Mouse (Mus musculus) liver, embryonic 13.5 days (tissue): ENCODE data around the gene Ptcd3. TPM values are rescaled to one million over a fixed set of nuclear protein-coding genes. Genes with fewer than 3 reads are reported as not detected.
A peak's percentile ranks its signal among the peaks of the same experiment; 100 is the strongest.
"Not testable (repeated sequence)": the region's sequence is repeated elsewhere in the genome, so short reads cannot be mapped to it uniquely, and the experiment has no call there.

Experiments used
- ATAC-seq: fragments of 200-750 bp; cut with Nextera tagmentation; 2 replicates; pipeline ENCODE4 v1.8.0; 2017; ENCODE audit warnings: low read depth, mild to moderate bottlenecking, moderate number of reproducible peaks, moderate library complexity
- DNase-seq: peaks from one replicate; pipeline ENCODE4 v3.0.0; 2022
- H3K27ac ChIP-seq: fragments of 300-500 bp; sonication (generic); 2 replicates; pipeline ENCODE4 v1.5.1; 2015; ENCODE audit warnings: moderate library complexity, mild to moderate bottlenecking, inconsistent platforms
- H3K27me3 ChIP-seq: fragments of 300-500 bp; sonication (generic); 2 replicates; pipeline ENCODE4 v1.6.1; 2015; ENCODE audit warnings: mild to moderate bottlenecking, inconsistent platforms
- H3K36me3 ChIP-seq: fragments of 300-500 bp; sonication (generic); 2 replicates; pipeline ENCODE4 v1.6.1; 2015; ENCODE audit warnings: mild to moderate bottlenecking, inconsistent platforms
- H3K4me1 ChIP-seq: fragments of 300-500 bp; sonication (generic); replicated peaks from 2 replicates; pipeline ENCODE4 v1.6.1; 2015; ENCODE audit warnings: inconsistent platforms
- H3K4me2 ChIP-seq: fragments of 300-500 bp; sonication (generic); 2 replicates; pipeline ENCODE4 v1.6.1; 2015; ENCODE audit warnings: inconsistent platforms, mild to moderate bottlenecking, moderate library complexity
- H3K4me3 ChIP-seq: fragments of 300-500 bp; sonication (generic); replicated peaks from 2 replicates; pipeline ENCODE4 v1.5.1; 2015; ENCODE audit warnings: mild to moderate bottlenecking, inconsistent platforms
- H3K9ac ChIP-seq: fragments of 300-500 bp; sonication (generic); 2 replicates; pipeline ENCODE4 v1.6.1; 2015; ENCODE audit warnings: mild to moderate bottlenecking, inconsistent platforms
- H3K9me3 ChIP-seq: fragments of 300-500 bp; sonication (generic); replicated peaks from 2 replicates; pipeline ENCODE4 v1.6.1; 2016; ENCODE audit warnings: inconsistent platforms
- WGBS: fragments of 180-500 bp; shearing (Covaris S2); methylation state at CpG from one replicate; pipeline ENCODE4 v1.1.7; 2015; ENCODE audit not compliant: insufficient replicate concordance; 5-methylcytosine and 5-hydroxymethylcytosine counted together
- polyA plus RNA-seq: library from polyadenylated mRNA; unstranded; fragments of >200 nt; fragmentation: Nextera tagmentation; extraction: Ambion mirVana; gene quantifications from 2 replicates; pipeline ENCODE4 v1.2.1, GENCODE M21; 2015

The Ptcd3 gene
- polyA plus RNA-seq, 1 experiment from 2014 or later, result 75.4 TPM

GRCm38 (mm10) chr6:71930053-71930452, 21.5 kb upstream of the Ptcd3 start:
- ATAC-seq, result 0 out of 2 replicates have a peak, but pooled peaks have one; percentile 34
- DNase-seq, result no peak
- H3K9me3 ChIP-seq, result no peaks in the 10 kb centered on the region
- no peak overlapping the region for H3K9ac ChIP-seq
- H3K4me1 ChIP-seq, result no peaks in the 10 kb centered on the region
- no peak overlapping the region for H3K27ac ChIP-seq
- H3K4me3 ChIP-seq, result no peak overlapping the region
- WGBS, result 72% methylated on average over 10 of the region's 10 CpGs
- no peak overlapping the region for H3K4me2 ChIP-seq
- H3K36me3 ChIP-seq, result peaks cover 87% of the 10 kb centered on the region
- H3K27me3 ChIP-seq, result no peaks in the 10 kb centered on the region

DNA sequence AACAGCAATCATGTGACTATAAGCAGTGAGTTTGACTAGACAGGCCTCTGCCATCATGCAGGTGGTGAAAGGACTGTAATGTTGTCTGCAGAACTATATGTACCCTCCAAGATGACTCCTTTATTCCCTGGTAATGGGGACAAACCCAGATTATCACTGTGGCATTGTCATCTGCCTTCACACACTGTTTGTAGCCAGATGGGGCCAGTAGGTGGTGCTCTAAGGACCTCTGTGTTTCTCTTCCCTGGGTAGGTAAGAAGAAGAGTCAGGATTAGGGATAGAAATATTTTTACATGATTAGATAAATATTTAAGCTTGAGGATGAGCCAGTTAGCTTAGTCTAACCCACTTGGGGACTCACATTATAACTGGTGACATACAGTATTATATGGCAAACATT, 19.4 kb upstream of the Ptcd3 start:
- no peak; the same call in 1 of the 2 replicates for ATAC-seq
- H3K27ac ChIP-seq, result no peak overlapping the region
- no peaks in the 10 kb centered on the region for H3K4me1 ChIP-seq
- no peak overlapping the region for H3K4me3 ChIP-seq
- no peaks in the 10 kb centered on the region for H3K9me3 ChIP-seq
- H3K4me2 ChIP-seq, result no peak overlapping the region
- H3K9ac ChIP-seq, result no peak overlapping the region
- peaks cover 88% of the 10 kb centered on the region for H3K36me3 ChIP-seq
- DNase-seq, result no peak
- no peaks in the 10 kb centered on the region for H3K27me3 ChIP-seq

GRCm38 (mm10) chr6:71925233-71925632, 16.7 kb upstream of the Ptcd3 start:
- not testable (repeated sequence) for H3K4me3 ChIP-seq, H3K4me2 ChIP-seq, ATAC-seq, H3K9ac ChIP-seq, H3K27ac ChIP-seq, DNase-seq, H3K27me3 ChIP-seq, H3K9me3 ChIP-seq, H3K4me1 ChIP-seq
- 63% methylated on average over 5 of the region's 5 CpGs for WGBS
- H3K36me3 ChIP-seq, result peaks cover 87% of the 10 kb centered on the region

DNA sequence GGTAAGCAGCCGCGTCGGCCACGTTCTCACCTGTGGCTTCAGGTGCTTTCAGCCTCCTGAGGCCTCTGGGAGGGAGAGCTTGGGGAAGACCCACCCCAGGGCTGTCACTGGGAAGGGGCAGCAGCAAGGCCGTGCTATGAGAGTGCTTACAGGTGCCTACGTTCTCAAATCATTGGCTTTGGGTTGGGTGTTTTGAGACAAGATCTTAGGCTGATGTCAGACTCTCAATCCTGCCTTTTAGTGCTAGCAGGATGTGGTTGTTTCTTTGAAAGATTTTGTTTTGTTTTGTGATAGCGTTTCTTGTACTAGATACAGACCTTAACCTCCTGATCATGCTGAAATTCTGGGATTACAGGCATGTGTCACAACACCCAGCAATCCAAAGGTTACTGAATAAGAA, 12.2 kb upstream of the Ptcd3 start:
- Histone ChIP-seq H3K4me2 (no peak overlapping the region), H3K27ac (no peak overlapping the region), H3K27me3 (no peaks in the 10 kb centered on the region), H3K9me3 (no peaks in the 10 kb centered on the region), H3K4me3 (no peak overlapping the region), H3K4me1 (no peaks in the 10 kb centered on the region), H3K9ac (no peak overlapping the region), H3K36me3 (peaks cover 95% of the 10 kb centered on the region)
- DNase-seq (no peak), ATAC-seq (no peak)
- WGBS, result 88% methylated on average over 7 of the region's 7 CpGs

DNA sequence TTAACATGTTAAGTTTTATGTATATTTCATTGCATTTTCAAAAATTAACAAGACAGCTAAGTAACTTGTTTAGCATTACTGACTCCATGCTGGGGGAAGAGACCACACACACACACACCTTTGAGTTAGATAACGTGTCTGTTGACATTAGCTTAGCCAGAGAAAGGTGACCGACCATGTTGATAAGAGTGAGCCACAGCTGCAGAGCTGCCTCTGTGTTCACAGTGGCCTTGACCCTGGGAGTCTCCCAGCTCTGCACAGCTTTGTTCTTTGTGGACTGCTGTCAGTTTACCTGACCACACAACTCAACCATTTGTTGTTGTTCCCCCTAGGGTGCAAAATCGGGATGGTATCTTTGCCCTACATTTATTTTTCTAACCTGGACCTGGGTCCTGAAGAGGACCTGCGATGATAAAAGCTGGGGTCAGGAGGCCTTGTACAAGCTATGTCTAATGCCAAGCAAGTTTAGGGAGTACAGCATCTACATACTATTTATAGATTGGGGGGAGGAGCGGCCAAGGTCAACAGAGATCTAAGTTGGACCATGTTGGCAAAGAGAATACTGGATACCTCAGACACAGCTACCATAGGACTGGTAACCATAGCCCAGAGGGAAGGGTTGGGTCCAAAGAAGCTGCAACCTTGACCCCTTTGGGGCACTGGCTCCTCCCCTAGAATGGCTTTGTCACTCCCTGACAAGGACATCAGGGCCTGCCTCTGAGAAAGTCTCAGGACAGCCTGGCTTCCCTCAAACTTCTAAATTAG, 3.3 kb upstream of the Ptcd3 start:
- no peak overlapping the region for H3K4me3 ChIP-seq
- no peaks in the 10 kb centered on the region for H3K9me3 ChIP-seq
- 44% methylated on average over 5 of the region's 5 CpGs for WGBS
- ATAC-seq, result peak; percentile 67
- peak overlapping the region; percentile 20; the same call in 1 of the 2 replicates for H3K4me2 ChIP-seq
- no peak for DNase-seq
- peaks cover 35% of the 10 kb centered on the region for H3K36me3 ChIP-seq
- peaks cover 43% of the 10 kb centered on the region for H3K4me1 ChIP-seq
- H3K27ac ChIP-seq, result peak overlapping the region; percentile 56
- H3K27me3 ChIP-seq, result no peaks in the 10 kb centered on the region
- no peak overlapping the region for H3K9ac ChIP-seq

DNA sequence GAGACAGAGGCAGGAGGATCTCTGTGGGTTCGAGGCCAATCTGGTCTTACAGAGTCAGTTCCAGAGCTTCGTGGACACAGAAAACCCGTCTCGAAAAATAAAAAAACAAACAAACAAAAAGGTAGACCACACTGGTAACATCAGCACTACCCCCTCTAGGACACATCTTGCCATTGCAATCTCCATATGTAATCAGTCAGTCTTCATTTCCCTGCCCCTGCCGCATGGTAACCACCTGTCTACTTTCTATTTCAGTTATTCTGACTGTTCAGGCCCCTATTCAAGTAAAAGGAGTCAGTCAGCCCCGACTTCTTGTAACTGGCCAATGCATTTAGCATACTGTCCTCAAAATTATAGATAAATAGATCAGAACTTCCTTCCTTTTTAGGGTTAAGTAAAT, 1.3 kb upstream of the Ptcd3 start:
- DNase-seq (no peak), ATAC-seq (no peak)
- Histone ChIP-seq H3K27me3 (no peaks in the 10 kb centered on the region), H3K9me3 (no peaks in the 10 kb centered on the region), H3K4me2 (peak overlapping the region; percentile 77), H3K27ac (peak overlapping the region; percentile 19; the same call in 1 of the 2 replicates), H3K9ac (peak overlapping the region; percentile 79), H3K4me1 (peaks cover 56% of the 10 kb centered on the region), H3K36me3 (peaks cover 35% of the 10 kb centered on the region), H3K4me3 (peak overlapping the region; percentile 83)
- 37% methylated on average over 6 of the region's 6 CpGs for WGBS

- Histone ChIP-seq H3K9ac (peak overlapping the region; percentile 79), H3K4me2 (peak overlapping the region; percentile 77), H3K36me3 (peaks cover 37% of the 10 kb centered on the region), H3K27me3 (no peaks in the 10 kb centered on the region), H3K4me3 (peak overlapping the region; percentile 83), H3K27ac (peak overlapping the region; percentile 19), H3K4me1 (peaks cover 56% of the 10 kb centered on the region), H3K9me3 (no peaks in the 10 kb centered on the region)
- ATAC-seq, result peak; percentile 6; the same call in 1 of the 2 replicates
- DNase-seq, result no peak
- WGBS, result 13% methylated on average over 10 of the region's 10 CpGs
Measured at GRCm38 (mm10) chr6:71909384-71909783, 834 bp upstream of the Ptcd3 start.

DNA sequence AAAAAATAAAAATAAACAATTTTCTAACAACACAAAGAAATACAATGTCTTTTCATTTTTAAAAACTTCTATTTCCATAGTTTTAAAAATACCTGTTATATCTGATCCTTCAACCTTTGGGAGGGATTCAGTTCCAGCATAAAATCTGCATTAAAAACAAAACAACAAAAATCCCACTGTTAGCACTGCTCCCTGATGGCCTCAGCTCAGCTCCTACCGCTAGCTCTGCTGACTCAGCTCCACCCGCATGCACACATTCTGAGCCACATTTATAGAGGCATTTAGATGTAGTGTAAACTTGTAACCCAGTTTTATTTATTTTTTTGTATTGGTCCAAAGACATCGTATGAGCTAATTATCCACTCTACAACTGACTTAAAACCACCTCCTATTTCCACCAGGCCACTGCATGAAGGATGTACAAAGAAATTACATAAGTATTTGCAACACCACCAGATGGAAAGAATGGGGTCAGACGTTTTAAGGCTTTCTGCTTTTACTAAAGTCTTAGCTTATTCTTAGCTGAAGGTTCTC, 781 bp downstream of the Ptcd3 start:
- ATAC-seq, result no peak
- H3K9ac ChIP-seq, result peak overlapping the region; percentile 79
- peaks cover 41% of the 10 kb centered on the region for H3K36me3 ChIP-seq
- H3K4me2 ChIP-seq, result peak overlapping the region; percentile 77
- no peak overlapping the region for H3K27ac ChIP-seq
- DNase-seq, result no peak
- 3% methylated on average over 4 of the region's 4 CpGs for WGBS
- peak overlapping the region; percentile 83 for H3K4me3 ChIP-seq
- no peaks in the 10 kb centered on the region for H3K27me3 ChIP-seq
- H3K4me1 ChIP-seq, result peaks cover 52% of the 10 kb centered on the region
- no peaks in the 10 kb centered on the region for H3K9me3 ChIP-seq

DNA sequence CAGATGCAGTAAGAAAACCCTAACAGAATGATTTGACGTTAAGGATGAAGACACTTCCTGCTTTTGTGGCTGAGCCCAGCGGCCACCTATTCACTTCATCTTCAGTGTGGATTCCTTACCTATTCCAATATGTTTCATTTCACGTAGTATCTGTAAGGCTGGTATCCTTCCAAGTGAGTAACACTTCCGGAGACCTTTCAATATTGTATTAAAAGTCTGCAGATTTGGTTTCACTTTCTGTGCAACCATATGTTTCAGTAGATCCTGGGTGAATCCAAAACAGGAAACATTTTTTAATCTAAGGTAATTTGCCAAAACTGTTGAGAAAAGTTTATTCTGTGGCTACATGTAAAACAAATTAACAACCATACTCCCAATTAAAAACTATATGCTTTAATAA, 15.3 kb downstream of the Ptcd3 start:
- H3K4me1 ChIP-seq, result no peaks in the 10 kb centered on the region
- no peaks in the 10 kb centered on the region for H3K27me3 ChIP-seq
- DNase-seq (no peak), ATAC-seq (no peak)
- H3K9ac ChIP-seq, result no peak overlapping the region
- H3K36me3 ChIP-seq, result peaks cover 92% of the 10 kb centered on the region
- WGBS, result 73% methylated on average over 4 of the region's 4 CpGs
- no peak overlapping the region for H3K27ac ChIP-seq
- H3K4me3 ChIP-seq, result no peak overlapping the region
- H3K4me2 ChIP-seq, result no peak overlapping the region
- no peaks in the 10 kb centered on the region for H3K9me3 ChIP-seq

DNA sequence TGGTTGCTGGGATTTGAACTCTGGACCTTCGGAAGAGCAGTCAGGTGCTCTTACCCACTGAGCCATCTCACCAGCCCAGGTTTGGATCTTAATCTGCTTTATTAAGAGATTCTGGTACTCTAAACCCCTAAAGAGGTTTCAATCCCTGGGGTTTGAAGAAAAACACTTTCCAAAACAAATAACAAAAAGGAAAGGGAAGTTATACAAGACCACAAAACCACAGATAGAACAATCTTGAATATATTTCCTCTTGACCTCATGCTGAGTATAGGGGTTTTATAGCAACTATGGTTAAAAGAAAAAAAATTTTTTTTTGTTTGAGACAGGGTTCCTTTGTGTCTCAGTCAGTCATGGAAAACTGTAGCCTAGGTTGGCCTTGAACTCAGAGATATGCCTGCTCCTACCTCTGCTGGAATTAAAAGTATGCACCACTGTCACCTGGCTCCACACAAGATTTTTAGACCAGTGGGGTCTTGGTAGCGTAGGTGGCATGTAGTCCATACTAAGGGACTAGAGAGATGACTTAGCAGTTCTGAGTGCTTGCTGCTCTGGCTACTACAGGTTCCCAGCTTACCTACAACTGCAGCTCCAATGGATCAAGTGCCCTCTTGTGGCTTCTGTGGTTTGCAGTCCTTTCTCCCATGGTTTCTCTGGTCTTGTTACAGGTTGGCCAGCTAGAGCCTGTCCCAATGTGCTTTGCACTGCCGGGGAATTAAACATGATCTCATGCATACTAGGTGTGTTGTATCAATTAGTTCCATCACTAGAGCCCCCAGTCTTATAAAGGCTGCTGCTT, 30.4 kb downstream of the Ptcd3 start:
- Histone ChIP-seq H3K4me1 (no peaks in the 10 kb centered on the region), H3K9ac (no peak overlapping the region), H3K27ac (no peak overlapping the region), H3K36me3 (peaks cover 89% of the 10 kb centered on the region), H3K27me3 (no peaks in the 10 kb centered on the region), H3K4me2 (no peak overlapping the region), H3K4me3 (no peak overlapping the region), H3K9me3 (no peaks in the 10 kb centered on the region)
- WGBS, result 76% methylated on average over 3 of the region's 3 CpGs
- ATAC-seq (peak; percentile 29; the same call in 1 of the 2 replicates), DNase-seq (no peak)

- 74% methylated on average over 9 of the region's 9 CpGs for whole genome bisulfite sequencing
- Histone ChIP-seq H3K27ac (no peak overlapping the region), H3K9me3 (no peaks in the 10 kb centered on the region), H3K4me2 (no peak overlapping the region), H3K4me1 (no peaks in the 10 kb centered on the region), H3K9ac (no peak overlapping the region), H3K36me3 (peaks cover 82% of the 10 kb centered on the region), H3K4me3 (no peak overlapping the region), H3K27me3 (no peaks in the 10 kb centered on the region)
- DNase-seq (no peak), ATAC-seq (no peak)
Measured at GRCm38 (mm10) chr6:71871396-71871795, 37.2 kb downstream of the Ptcd3 start.
